Mouse (Mus musculus) bone marrow, adult 2 months (tissue): ENCODE measurements at regions not wholly inside any gene's neighbourhood (a gene's known extent, or its start where the extent isn't known, plus 50 kb on each side); places are given as distances from the start of the nearest gene placed in this dataset.
"Not testable (repeated sequence)": the region's sequence is repeated elsewhere in the genome, so short reads cannot be mapped to it uniquely, and the experiment has no call there.

Experiments
- H3K27ac ChIP-seq: fragments of 200-500 bp; 2 replicates; pipeline ENCODE4 v1.5.1; 2012; ENCODE audit warnings: low read depth, mild to moderate bottlenecking, control low read depth, inconsistent platforms, low read length; ENCODE audit not compliant: control insufficient read depth, poor library complexity, insufficient read depth
- H3K4me1 ChIP-seq: fragments of 200-500 bp; 2 replicates; pipeline ENCODE4 v1.6.1; 2011; ENCODE audit warnings: low read length; ENCODE audit not compliant: control insufficient read depth, insufficient read depth
- H3K4me3 ChIP-seq: fragments of 200-500 bp; replicated peaks from 2 replicates; pipeline ENCODE3; 2011; ENCODE audit warnings: mild to moderate bottlenecking, low read depth, low read length, control low read depth; ENCODE audit not compliant: control insufficient read depth
- CTCF ChIP-seq: fragments of 200-500 bp; IDR thresholded peaks from 2 replicates; pipeline ENCODE4 v1.5.1; 2011; ENCODE audit warnings: low read length, control low read depth; ENCODE audit not compliant: control insufficient read depth, insufficient read depth
- POLR2A ChIP-seq: fragments of 200-500 bp; IDR thresholded peaks from 2 replicates; pipeline ENCODE4 v1.6.1; 2011; ENCODE audit warnings: low read depth, mild to moderate bottlenecking, control low read depth, low read length, borderline replicate concordance; ENCODE audit not compliant: control insufficient read depth
- WGBS: fragments of 180-500 bp; shearing (Covaris S2); methylation state at CpG from one replicate; pipeline ENCODE4 v1.1.7; 2018; 5-methylcytosine and 5-hydroxymethylcytosine counted together

DNA sequence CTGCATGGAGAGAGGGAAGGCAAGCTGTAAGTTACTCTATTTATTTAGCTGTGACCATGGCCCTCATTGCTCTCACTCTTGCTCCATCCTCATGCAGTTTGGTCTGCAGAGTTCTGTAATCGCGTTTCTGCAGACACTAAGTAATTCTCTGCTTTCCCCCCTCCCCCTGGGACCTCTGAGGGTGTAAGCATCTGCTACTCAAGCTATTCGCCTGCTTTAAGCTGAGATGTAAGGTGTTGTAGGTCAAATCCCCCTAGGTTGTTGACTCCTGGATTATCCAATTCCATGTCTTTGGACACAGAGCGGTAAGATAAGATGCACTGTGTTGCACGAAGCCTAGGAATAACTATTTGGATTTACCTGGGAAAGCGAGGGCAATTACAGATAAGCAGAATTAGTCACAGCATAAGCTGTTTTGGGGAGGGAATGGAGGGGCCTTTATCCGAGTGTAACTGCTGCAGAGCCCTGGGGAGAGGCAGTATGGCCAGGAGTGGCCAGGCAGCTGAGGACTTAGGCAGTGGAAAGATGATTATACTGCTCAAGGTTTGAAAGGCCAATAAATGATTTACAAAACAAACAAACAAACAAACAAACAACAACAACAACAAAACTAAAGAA is 561.8 kb upstream of the BB014433 start:
- no peak overlapping the region for H3K4me3 ChIP-seq
- no peak overlapping the region for H3K27ac ChIP-seq
- 55% methylated on average over 7 of the region's 7 CpGs for WGBS
- no peaks in the 10 kb centered on the region for H3K4me1 ChIP-seq
- TF ChIP-seq POLR2A = no peak
- no peak for TF ChIP-seq CTCF

DNA sequence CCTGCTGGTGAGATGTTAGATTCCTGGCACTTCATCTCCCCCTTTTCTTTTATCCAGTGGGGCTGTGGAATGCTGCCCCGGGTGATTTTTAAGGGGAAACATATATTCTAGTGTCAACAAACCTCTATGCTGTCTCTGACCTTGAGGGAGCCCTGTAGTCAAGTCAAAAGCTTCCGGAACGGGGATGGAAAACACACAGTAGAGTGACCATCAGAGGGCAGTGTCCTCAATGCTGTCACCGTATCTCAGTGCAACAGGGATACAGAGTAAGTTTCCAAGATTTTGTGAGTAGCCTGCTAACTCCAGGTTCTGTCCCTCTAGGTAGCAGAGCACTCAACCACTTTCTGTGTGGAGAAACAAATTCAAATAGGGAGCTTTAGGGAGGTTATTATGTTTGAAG is 555.7 kb upstream of the BB014433 start:
- Histone ChIP-seq H3K27ac (no peak overlapping the region), H3K4me1 (no peaks in the 10 kb centered on the region), H3K4me3 (no peak overlapping the region)
- WGBS = 71% methylated on average over 4 of the region's 4 CpGs
- TF ChIP-seq POLR2A (no peak), CTCF (no peak)

DNA sequence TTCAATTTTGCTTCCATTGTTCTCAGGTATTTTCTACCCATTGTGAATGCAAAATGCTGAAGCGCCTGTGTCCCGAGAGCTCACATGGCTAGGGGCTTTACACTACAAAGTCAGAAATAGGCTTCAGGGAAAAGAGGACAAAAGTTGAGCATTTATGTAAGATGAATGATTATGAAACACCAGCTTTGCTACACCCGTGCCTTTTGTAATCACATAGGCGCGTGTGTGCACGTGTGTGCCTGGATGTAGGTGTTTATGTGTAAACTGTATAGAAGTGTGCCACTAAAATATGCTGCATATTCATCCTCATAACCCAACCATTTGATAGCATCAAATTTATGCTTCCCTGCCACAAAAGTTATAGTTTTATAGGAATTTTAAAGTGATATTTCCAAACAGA is 547.2 kb upstream of the BB014433 start:
- 91% methylated on average over 6 of the region's 6 CpGs for WGBS
- Histone ChIP-seq H3K4me1 (no peaks in the 10 kb centered on the region), H3K4me3 (no peak overlapping the region), H3K27ac (no peak overlapping the region)
- TF ChIP-seq CTCF = no peak
- no peak for TF ChIP-seq POLR2A

DNA sequence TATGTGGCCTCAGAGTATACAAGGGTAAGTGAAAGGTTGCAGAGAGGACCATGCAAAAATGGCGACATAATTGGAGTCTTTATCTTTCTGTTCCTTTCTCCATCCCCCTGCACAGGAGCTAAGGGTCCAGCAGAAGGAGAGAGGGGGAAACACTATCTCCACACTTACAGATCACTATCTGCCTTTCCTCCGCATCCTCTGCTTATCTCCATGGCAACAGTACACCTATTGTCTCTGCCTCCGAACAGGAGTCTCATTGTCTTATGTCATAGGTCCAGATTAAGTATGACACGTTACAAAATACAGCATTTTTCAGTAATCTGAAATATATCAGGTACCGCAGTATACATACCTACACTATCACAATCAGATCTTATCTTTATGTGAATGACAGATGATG is 537.9 kb upstream of the BB014433 start:
- H3K4me3 ChIP-seq = no peak overlapping the region
- 63% methylated on average over 5 of the region's 5 CpGs for WGBS
- no peak for TF ChIP-seq POLR2A
- no peak for TF ChIP-seq CTCF
- H3K27ac ChIP-seq = no peak overlapping the region
- no peaks in the 10 kb centered on the region for H3K4me1 ChIP-seq

DNA sequence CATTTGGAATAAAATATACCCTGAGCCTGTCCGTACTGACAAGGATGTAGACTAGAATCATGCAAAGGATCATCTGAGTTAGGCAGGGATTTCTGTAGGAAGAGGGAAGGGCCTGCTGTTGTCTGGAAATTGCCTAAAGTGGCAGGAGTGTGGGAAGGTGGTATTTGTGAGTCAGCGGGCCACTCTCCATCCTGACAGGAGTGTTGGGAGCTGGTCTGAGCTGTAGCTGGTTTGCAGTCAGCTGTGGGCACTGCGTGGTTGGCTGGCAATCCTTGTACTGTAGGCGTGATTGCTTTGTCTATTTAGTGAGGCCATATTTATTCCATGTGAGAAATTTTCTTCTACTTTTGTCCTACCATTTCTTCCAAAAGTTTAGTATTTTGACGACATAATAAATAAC is 524.2 kb upstream of the BB014433 start:
- no peak overlapping the region for H3K4me3 ChIP-seq
- TF ChIP-seq CTCF (no peak), POLR2A (no peak)
- 77% methylated on average over 5 of the region's 5 CpGs for WGBS
- H3K27ac ChIP-seq = no peak overlapping the region
- H3K4me1 ChIP-seq = no peaks in the 10 kb centered on the region

DNA sequence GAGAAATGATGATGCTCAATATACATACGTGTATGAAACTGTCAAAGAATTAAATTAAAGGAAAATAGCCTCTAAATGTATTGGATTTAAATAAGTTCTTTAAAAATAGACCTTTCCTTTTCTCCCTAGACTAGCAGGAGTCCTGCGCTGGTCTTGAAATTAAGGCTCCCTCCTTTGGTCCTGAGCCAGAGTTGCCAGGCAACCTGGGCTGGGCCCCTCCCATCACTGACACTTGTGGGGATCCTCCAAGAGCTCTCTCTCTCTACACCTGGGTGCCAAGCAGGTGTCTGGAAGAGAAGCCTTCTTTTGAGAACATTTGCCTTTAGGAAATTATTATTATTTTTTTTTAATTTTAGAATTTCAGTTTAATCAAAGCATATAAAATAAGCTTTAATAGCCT is 521.9 kb upstream of the BB014433 start:
- H3K27ac ChIP-seq = no peak overlapping the region
- no peak for TF ChIP-seq CTCF
- no peak for TF ChIP-seq POLR2A
- H3K4me1 ChIP-seq = no peaks in the 10 kb centered on the region
- H3K4me3 ChIP-seq = no peak overlapping the region
- WGBS = 67% methylated on average over 2 of the region's 2 CpGs

DNA sequence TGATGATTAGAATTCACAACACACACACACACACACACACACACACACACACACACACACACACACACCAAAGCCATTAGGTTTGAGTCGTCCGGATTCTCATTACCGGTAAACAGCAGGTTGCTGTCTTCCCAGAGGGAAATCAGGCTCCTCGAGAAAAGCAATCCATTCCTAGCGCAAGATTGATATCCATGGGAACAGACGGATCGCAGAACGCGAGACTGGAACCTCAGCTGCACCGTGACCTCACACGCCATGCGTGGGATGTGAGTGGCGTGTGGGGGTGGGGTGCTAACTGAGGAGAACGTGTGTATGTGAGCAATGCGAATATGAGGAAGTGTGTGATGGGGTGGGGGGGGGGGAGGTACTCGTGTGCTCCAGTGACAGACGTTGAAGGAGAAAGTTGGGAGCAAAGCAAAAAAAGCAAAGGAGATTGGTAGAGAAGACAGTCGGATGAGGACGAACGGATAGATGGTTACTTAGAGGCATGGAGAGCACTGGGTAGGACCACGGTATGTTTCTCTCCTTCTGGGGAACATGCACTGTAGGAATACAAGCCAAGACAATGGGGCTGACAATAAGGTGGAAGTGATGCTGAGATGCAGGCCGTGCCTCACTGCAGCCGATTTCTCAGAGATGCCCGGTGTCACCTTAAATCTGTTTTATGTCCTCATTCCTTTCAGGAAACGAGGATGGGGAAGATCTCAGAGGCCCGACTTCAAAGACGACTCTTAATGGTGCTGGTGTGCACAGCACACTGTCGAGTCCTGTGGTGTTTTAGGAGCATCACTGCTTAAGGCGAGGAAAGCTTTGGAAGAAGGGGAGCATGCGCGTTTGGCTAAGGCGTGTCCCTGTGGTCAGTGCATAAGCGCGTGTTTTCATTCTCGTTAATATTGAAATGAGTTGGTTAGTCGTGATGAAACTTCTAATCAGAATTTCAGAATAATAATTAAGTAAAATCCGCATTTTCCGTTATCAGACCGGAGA is 516.7 kb upstream of the BB014433 start:
- 82% methylated on average over 39 of the region's 39 CpGs for WGBS
- TF ChIP-seq CTCF = no peak
- H3K27ac ChIP-seq = no peak overlapping the region
- H3K4me3 ChIP-seq = no peak overlapping the region
- H3K4me1 ChIP-seq = no peaks in the 10 kb centered on the region

DNA sequence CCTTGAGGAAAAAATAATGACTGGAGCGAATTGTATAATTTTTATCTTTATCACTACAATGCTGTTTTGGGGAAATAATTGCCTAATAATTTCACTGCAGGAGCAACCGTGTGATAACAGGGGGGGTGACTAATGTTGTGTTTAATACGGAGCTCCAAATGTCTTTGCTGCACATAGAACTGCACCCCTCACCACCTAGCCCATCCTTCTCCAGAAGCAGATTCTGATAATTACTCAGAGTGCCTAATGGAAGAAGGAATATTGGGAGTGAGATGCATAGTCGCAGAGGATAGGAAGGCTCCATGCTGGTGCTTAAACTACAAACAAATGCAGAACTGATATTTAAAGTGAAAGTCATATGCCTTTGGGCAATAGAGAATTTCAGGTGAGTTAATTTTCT is 486.1 kb upstream of the BB014433 start:
- 79% methylated on average over 4 of the region's 4 CpGs for WGBS
- TF ChIP-seq CTCF (no peak), POLR2A (no peak)
- Histone ChIP-seq H3K4me1 (no peaks in the 10 kb centered on the region), H3K27ac (no peak overlapping the region), H3K4me3 (no peak overlapping the region)

DNA sequence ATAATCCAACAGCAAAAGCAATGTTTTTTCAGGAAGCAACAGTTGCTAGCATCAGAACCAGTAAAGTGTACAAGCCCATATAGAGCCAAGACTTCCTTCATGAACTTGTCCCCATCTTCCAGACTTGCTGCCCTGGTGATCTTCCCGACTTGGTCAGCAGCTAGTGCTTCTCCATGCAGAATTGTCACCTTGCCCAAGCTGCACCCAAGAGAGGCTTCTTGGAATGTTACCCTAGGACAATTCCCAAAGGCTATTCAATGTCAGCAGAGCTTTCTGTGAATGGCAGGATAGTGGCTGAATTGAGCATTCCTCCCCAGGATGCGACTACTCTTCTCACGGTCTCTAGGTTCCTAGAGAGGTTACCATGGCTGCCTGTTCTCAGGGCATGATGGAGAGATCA is 479.6 kb upstream of the BB014433 start:
- Histone ChIP-seq H3K27ac (no peak overlapping the region), H3K4me1 (no peaks in the 10 kb centered on the region), H3K4me3 (no peak overlapping the region)
- TF ChIP-seq CTCF (no peak), POLR2A (no peak)
- WGBS = 75% methylated on average over 3 of the region's 3 CpGs

DNA sequence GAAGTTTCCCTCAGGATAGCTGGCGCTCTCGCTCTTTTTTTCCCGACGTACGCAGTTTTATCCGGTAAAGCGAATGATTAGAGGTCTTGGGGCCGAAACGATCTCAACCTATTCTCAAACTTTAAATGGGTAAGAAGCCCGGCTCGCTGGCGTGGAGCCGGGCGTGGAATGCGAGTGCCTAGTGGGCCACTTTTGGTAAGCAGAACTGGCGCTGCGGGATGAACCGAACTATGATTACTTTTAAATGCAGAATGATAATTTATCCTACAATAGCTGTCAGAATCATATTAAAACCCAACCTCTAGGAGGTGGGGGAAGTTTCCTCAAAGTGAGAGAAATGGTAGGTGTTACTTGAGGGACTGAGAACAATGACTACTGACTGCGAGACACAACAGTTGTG is 474.0 kb upstream of the BB014433 start:
- 62% methylated on average over 19 of the region's 19 CpGs for WGBS
- not testable (repeated sequence) for H3K27ac ChIP-seq, H3K4me3 ChIP-seq, H3K4me1 ChIP-seq
